Mouse (Mus musculus) layer of hippocampus, postnatal 36 days (tissue): ENCODE measurements at regions not wholly inside any gene's neighbourhood (a gene's known extent, or its start where the extent isn't known, plus 50 kb on each side); places are given as distances from the start of the nearest gene placed in this dataset.

Experiments
- DNase-seq, 2 experiments: peaks; one replicate each; pipeline ENCODE4 v3.0.0; 2022

- peak in 1 of 2 experiments; percentile 2 for DNase-seq
These were observed 5132.6 kb downstream of the 9330182O14Rik start for GRCm38 (mm10) chr15:45266620-45267263.

GRCm38 (mm10) chr15:45273677-45274076, 5139.5 kb downstream of the 9330182O14Rik start:
- DNase-seq = no peak

- no peak for DNase-seq
These were observed 5187.5 kb downstream of the 9330182O14Rik start for GRCm38 (mm10) chr15:45321628-45322027.

- no peak for DNase-seq
These were observed 5216.3 kb downstream of the 9330182O14Rik start for GRCm38 (mm10) chr15:45350496-45350895.
